Mouse (Mus musculus): ENCODE measurements around the gene Fam178b.
"Not testable (repeated sequence)": the region's sequence is repeated elsewhere in the genome, so short reads cannot be mapped to it uniquely, and the experiment has no call there.

Fam178b gene

DNA sequence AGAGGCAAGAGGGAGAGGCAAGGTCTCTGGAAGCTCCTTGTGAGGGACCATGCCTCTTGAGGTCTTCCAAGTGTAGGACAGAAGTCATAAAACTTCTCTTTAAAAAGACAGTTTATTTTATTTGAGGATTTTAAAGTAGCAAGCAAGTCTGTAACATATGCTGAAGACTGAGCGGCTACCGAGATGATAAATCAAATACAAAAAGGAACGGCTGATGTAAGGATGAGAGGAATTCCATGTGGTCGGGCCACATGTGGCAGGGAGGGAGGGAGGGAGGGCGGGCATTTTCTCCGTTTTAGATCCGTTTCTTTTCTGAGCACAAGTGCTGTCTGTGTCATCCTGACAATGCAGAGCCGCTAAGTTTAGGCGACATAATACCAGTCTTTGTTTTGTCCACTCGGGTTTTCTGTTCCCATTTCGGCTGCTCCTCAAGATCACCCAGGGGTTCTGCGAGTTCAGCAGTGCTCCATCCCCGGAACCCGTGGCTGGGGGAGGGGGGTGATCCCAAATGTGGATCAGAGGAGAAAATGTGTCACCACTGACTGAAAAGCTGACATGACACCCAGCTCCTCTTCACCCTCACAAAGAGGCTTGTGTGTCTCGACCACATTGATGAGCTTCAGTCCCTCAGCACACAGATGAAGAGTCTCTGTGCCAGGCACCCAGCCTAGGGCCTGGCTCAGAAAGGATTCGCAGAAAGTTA lies 10.2 kb downstream of the Fam178b start:
- DNase-seq (ENCODE audit: low spot score in 2 of 2): no peak

DNA sequence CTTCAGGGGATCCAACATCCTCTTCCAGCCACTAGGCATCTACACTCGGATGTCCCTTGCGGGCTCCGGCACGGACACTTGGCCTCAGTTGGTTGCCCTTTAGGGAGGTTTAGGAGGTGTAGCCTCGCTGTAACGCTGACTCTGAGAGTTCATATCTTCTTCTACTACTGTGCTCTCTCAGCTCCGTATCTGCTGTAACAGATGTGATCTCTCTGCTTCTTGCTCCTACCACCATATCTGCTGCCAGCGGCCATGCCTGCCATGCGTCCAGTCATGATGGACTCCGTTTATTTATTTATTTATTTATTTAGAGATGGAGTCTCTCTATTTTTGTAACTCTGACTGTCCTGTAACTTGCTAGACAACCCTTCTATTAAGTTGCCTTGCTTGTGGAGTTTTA lies 11.7 kb downstream of the Fam178b start:
- DNase-seq (ENCODE audit: low spot score in 2 of 2): no peak

DNA sequence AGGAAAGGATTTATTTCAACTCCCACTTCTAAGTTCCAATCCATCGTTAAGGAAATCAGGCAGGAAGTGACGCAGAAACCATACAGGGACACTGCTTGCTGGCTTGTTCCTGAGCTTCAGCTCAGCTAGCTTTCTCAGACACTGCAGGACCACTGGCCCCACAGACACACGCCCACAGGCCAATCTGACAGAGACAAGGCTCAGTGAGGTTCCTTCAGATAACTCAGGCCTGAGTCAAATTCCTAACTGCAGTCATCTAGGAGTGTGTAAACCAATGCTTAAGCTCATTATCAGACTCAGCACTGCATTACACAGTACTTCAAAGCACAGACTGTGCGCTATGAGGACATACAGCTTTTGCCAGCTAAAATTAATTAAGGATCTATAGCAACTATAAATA lies 12.7 kb downstream of the Fam178b start:
- DNase-seq (ENCODE audit: low spot score in 2 of 2): no peak

DNA sequence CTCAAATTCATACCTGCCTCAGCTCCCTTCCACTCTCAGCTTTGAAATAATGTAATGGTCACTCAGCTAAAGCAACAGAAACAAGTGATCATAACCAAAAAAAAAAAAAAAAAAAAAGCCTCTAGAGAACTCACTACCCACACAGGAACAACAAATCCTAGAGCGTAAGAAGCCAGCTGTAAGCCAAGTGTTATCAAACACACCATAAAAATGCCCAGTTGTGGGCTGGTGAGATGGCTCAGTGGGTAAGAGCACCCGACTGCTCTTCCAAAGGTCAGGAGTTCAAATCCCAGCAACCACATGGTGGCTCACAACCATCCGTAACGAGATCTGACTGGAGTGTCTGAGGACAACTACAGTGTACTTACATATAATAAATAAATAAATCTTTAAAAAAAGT lies 15.0 kb downstream of the Fam178b start:
- not testable (repeated sequence) for DNase-seq (ENCODE audit: low spot score in 2 of 2)

DNA sequence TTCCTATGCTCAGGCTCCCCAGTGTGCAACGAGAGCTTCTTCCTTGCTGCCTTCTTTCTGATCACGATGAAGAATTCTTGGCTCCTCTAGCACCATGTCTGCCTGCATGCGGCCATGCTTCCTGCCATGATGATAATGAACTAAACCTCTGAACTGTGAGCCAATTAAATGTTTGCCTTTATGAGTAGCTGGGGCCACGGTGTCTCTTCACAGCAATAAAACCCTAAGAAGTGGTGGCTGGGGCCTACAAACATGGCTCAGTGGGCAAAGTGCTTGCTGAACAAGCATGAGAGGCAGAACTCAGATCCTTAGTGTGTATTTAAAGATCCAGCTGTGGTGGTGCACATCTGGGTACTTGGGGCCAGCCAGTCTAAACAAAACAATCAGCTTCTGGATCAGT lies 17.0 kb downstream of the Fam178b start:
- DNase-seq (ENCODE audit: low spot score in 2 of 2): no peak

DNA sequence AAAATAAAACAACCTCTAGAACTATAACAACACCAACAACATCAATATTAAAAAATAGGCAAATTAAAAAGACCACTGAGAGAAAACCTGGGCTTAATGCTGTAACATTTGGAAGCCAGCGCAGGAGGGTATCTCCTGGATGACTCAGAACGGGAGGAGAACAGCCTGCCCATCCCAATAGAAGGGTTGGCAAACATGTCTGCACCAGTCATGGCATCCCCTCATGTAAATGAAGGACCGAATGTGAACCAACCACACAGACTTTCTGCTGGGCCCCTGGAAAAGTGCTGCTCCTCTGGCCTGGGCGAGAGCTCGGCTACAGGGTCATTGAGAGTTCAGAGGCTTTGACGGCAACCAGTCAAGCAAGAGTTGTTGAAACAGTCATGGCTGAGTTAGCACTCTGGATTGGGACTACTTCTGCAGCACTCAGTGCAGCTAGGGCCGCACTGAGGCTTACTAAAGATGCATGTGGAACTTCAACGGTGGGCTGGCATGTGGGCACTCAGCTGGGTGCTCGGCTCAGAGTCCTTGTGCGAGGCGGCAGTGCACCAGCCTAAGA lies 17.7 kb downstream of the Fam178b start:
- DNase-seq (ENCODE audit: low spot score in 2 of 2): no peak

DNA sequence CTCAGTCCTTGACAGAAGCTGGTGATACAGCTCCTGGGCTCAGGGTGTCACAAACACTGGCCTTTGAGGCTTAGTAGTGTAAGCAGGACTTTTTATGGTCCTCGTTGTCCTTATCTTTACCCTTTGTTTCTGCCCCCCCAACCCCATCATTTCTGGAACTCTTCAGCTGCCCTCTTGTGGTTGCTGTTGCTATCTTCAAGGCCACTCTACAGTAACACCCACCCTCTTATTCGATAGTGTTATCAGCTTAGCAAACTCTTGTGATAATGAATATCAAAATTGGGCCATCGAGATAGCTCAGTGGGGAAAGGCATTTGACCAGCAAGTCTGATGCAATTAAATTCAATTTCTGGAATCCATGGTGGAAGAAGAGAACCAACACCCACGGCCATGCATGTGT lies 18.5 kb downstream of the Fam178b start:
- no peak for DNase-seq (ENCODE audit: low spot score in 2 of 2)

DNA sequence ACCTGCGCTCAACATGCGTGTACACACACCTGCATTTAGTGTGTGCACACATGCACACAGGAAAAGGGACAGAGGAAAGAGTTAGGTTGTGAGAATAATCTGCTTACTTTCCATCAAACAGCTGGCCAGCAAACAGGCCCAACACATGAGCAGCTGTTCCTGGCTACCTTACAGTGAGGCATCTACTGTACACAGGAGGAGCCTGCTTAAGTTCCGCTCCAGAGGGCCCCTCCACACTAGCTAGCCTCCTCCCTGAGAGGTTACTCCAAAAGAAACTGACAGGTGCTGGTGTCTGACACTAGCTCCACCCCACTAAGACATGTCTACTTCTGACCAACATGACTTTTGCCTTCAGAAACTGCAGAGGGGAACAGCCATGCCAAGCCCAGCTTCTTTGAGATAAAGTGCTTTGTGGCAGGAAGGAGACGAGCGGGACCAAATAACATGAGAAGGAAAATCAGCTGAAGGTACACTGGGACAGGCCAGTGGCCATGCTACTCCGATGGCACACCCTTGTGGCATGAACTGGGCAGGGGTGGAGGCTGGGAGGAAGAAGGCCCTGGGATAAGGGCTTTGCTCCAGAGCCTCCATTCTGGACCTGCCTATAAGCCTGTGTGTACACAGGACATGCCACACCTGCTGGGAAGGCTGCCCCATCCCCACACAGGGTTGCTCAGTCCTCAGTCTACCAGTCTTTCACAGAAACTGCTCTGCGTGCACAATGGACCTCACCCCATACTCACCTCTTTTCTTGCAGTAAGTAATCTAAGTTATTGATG lies 24.2 kb downstream of the Fam178b start:
- no peak for DNase-seq (ENCODE audit: low spot score in 2 of 2)

DNA sequence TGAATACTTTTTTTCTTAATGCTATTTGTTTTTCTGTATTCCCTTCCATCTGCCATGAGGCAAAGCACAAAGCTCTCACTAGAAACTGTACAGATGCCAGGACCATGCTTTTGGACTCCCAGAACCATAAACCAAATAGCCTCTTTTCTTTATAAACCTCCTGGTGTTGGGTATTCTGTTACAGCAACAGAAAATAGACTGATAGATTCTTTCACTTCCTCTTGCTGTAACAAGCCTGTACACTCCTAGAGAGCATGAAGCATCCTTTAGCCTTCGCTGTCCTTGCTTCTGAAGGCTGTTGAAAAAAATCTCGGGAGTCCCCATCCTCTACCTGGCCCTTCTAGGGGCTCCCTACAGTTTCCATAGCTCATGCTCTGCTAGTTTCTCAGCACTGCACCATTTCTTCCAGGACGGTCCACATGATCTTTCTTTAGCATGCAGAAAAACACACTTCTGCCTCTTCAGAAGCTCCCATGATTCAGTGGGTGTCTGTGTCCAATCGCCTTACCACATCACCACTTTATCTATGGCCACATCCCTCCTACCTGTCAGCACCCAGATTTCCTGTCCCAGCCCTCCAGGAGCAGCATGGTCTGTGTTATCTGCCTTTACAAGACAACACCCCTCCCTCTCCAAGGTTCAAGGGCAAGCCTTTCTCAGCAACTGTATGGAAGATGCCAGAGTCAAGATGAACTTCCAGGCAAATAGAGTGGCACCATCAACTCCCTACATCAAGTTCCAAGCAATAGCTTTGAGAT lies 25.1 kb downstream of the Fam178b start:
- DNase-seq (ENCODE audit: low spot score in 2 of 2): no peak

DNA sequence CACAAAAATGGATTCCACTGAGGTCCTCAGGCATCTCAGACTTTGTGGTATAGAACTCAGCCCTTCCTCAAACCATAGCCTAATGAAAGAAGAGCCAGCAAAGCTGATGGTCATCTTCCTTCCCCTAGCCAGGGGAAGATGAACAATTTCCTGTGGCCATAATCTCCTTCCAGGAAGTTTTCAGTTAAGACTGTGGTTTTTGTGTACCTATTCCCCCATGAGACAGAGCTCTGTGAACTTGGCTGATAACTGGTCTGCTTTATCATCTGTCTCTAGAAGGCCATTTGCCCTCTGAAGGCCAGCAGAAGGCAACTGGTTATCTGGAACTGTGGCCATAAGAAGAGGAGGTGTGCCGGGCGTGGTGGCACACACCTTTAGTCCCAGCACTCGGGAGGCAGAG lies 26.8 kb downstream of the Fam178b start:
- no peak for DNase-seq (ENCODE audit: low spot score in 2 of 2)

DNA sequence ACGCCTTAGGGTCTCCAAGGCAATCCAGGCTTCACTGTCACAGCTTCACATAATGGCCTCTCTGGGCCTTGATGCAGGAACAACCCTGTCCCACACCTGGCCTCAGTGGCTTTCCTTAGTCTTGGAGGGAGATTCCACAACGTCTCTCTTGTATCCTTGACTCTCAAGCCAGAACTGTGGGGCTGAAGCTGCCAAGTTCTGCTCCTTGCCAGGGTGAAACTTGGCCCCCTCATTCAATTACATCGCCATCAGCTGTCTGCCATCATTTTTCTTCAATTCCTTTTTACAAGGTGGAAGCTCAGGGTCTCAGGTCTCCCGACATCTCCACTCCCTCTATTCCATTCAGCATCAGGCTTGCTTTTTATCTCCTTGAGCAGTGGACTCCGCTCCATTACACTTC lies 27.9 kb downstream of the Fam178b start:
- no peak for DNase-seq (ENCODE audit: low spot score in 2 of 2)

DNA sequence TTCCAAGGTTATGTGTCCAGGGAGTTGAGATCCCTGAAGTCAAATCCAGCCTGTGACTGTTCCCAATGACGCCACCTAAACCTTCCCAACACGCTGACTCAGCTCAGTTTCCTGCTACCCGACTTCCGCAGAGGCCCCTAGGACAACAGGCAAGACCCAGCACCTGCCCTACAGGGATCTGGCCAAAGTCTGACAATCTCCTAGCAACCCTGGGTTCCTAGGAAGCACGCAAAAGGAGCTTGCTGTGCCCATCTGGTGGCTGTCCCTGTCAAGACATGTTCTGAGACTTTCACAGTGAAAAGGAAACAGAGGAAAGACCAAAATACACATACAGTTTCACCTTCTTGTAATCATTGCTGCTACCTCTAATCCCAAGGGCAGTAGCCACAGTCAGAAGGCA lies 35.4 kb downstream of the Fam178b start:
- DNase-seq (ENCODE audit: low spot score in 2 of 2): no peak

DNA sequence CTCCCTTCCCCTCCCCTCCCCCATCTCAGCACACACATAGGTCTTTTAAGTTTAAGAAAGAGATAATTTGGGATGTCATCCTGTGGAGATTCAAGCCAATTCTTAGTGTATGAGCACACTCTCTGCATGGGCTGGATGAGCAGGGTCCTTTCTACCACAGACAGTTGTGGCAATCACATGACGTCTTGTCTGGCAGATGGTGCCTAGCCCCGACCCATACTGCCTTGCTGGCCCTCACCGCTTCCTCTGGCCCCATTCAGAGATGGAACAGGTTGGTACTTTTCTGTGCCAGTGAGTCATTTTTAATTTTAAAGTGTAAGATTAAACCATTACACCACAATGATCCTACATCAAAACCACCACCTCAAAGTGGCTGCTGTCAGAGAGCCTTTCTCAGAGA lies 36.7 kb downstream of the Fam178b start:
- DNase-seq (ENCODE audit: low spot score in 2 of 2): no peak

DNA sequence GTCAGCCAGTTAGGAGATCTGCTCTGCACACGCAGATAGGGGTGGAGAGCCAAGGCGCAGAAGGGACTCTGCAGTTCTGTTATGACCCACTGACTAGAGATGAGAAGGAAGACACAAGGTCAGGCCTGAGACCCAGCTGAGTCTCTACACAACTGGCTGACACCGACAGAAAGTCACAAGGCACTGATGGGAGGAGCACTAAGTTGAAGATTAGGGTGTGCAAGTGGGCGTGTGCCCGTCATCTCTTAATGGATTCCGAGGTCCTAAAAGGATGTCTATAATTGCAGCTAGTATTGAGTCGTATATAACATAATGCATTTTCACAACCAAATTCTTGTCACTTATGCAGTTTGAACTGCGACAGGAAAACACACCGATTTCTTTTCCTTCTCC lies 38.4 kb downstream of the Fam178b start:
- DNase-seq (ENCODE audit: low spot score in 2 of 2): no peak

DNA sequence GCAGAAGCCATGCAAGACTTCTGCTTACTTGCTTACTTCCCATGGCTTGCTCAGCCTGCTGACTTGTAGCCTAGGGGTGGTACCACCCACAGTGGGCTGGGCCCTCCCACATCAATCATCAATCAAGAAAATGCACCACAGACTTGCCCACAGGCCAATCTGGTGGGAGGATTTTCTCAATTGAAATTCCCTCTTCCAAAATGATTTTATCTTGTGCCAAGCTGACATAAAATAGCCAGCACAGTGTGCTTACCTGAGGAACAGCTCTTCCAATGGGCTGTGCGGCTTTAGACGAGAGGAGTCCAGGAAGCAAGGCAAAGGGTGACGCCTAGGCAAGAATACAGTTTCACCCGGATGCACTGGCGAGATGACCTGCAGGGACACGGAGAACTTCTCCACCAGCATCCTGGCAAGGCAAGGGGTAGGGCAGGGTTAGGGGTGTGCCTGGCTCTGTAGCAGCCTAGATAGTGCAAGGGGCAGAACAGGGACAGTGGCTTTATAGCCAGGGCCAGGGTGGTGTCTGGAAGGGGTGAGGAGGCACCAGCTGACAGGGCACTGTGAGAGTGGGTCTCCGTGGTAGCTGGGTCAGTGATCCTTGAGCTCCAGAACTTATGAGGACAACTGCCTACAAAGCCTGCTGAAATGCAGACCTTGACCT lies 38.9 kb downstream of the Fam178b start:
- DNase-seq (ENCODE audit: low spot score in 2 of 2): no peak

DNA sequence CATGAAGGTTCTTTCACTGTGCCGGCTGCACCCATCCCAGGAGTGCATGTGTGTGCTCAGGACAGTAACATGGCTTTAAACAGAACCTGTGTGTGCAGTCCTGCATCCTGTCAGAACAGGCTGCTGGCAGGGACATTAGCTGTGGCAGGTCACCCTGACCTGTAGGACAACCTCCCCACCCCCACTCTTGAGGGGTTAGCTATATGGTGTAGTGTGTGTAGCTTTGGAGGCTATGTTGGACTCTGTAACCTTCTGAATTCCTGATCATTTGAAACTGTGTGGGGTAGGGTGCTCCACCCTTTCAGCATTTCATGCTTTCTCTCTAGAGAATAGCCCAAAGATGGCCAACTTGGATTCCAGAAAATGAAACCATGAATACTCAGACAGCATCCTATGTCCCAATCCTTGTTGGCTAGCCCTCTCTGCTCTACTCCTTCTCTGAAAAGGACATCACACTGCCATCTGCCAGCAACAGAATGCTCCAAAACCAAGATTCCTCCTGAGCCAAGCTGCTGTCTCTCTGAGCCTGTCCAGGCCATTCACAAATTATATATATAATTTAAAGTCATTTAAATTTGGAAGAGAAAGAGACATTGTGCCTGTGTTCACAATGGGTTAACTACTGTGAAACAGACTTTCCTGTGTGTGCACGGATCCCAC lies 47.0 kb downstream of the Fam178b start:
- DNase-seq (ENCODE audit: low spot score in 2 of 2): no peak

DNA sequence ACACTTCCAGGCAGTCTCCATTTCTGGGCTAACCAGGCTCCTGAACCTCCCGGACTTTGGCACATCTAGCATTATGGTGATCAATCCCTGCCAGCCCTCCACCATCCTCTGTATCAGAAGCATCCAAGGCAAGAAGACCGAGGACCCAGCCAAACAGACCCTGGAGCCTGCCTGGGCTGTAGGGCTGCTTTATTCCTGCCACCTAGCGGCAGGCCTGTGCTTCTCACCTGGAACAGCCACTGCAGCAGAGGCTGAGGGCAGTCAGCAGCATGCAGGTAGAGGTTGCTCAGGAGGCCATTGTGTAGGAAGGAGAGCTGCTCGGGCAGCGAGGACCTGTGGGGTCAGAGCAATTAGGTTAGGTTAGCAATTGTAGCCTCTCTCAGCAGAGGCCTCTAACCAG lies 48.0 kb downstream of the Fam178b start:
- peak; percentile 32 to 73 for DNase-seq (ENCODE audit: low spot score in 2 of 2)

DNA sequence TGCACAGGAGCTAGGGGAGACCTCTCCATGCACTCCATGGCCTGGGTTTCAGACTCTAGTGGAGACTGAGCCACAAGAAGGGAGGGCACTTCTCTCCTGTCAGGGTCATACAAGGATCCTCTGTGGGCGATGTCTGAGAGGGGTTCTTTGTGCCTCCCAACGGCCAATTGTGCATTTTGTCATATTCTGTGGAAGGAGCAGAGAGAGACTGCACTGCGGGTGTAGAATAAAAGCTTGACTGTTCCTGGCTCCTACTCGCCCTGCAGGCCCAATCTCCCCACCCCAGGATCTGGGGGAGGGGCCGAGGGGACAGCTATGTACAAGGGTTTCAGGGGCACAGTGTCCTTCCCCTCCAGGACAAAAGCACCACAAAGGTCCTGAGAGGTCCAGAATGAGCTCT lies 49.1 kb downstream of the Fam178b start:
- DNase-seq (ENCODE audit: low spot score in 2 of 2): no peak

DNA sequence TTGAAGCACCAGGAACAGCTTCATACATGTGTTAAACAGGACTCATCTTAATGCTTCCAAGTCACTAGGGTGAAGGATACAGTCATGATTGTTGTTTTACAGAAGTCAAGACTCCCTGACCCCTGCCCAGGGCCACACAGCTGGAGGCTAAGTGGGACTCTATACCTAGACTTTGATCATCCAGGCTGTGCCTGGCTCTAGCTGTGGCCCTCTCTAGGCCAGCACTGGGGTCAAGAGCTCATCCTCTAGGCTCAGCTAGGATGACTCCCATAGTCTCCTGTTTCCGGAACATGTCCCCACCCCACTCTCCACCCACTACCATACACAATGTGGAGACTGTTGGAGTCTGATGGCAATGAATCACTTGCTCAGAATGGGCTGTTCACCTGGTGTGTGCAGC lies 50.1 kb downstream of the Fam178b start:
- DNase-seq (ENCODE audit: low spot score in 2 of 2): no peak

DNA sequence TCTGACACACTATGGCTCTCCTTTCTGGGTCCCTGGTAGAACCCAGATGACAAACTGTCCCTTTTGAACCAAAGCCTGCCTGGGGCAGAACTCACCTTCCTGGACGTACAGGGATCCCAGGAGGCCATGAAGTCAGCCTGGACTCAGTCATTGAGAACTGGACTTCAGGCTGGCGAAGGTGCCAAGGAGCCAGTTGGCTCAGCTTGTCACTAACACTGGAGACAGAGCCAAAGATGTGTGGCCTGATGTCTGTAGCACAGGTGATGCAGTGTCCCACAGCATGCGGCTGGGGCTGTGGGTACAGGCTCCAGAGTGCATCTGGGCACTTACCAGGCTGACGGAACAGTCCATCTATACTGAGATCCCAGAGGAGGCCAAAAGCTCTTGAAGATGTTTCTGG lies 50.9 kb downstream of the Fam178b start:
- DNase-seq (ENCODE audit: low spot score in 2 of 2): no peak

DNA sequence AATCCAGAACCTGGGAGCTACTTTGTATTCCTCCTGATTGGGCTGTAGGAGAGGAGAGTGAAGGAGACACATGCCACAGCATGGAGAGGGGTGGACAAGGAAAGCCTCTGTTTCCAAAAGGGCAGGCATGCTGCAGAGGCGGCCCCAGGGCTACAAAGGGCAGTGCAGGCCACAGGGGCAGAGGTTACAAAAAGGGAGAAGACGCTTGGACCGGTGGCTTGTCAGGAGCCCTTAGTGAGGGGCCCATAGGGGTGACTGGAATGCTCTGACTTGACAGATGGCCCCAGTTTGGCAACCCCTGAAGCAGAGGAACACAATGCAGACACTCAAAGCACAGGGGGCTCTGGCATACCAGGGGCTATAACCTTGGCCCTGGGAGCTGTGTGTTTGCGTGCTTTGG lies 51.6 kb downstream of the Fam178b start:
- DNase-seq (ENCODE audit: low spot score in 2 of 2): no peak
